Mouse (Mus musculus) liver, postnatal 0 days (tissue): ENCODE measurements around the gene Hsd17b12. TPM values are rescaled to one million over a fixed set of nuclear protein-coding genes. Genes with fewer than 3 reads are reported as not detected.

ENCODE experiments used
- ATAC-seq: fragments of 200-750 bp; cut with Nextera tagmentation; 2 replicates; pipeline ENCODE4 v1.8.0; 2017; ENCODE audit warnings: mild to moderate bottlenecking, moderate library complexity
- DNase-seq: peaks from one replicate; pipeline ENCODE4 v3.0.0-alpha.2; 2016
- H3K27ac ChIP-seq: fragments of 300-500 bp; sonication (generic); 2 replicates; pipeline ENCODE4 v1.5.1; 2014; ENCODE audit warnings: antibody characterized with exemption, moderate library complexity, mild to moderate bottlenecking, low read depth
- H3K27me3 ChIP-seq: fragments of 300-500 bp; sonication (generic); 2 replicates; pipeline ENCODE4 v1.6.1; 2014; ENCODE audit warnings: low read length, control low read depth, mixed read lengths; ENCODE audit not compliant: insufficient read depth
- H3K36me3 ChIP-seq: fragments of 300-500 bp; sonication (generic); replicated peaks from 2 replicates; pipeline ENCODE4 v1.6.1; 2014; ENCODE audit warnings: mild to moderate bottlenecking, control low read depth, low read length, moderate library complexity, mixed read lengths; ENCODE audit not compliant: insufficient read depth
- H3K4me1 ChIP-seq: fragments of 300-500 bp; sonication (generic); 2 replicates; pipeline ENCODE4 v1.6.1; 2014; ENCODE audit warnings: antibody characterized with exemption, mild to moderate bottlenecking, control low read depth; ENCODE audit not compliant: insufficient read depth
- H3K4me2 ChIP-seq: fragments of 300-500 bp; sonication (generic); 2 replicates; pipeline ENCODE4 v1.6.1; 2014; ENCODE audit warnings: low read depth, mild to moderate bottlenecking, low read length, moderate library complexity, mixed read lengths
- H3K4me3 ChIP-seq: fragments of 300-500 bp; sonication (generic); 2 replicates; pipeline ENCODE4 v1.5.1; 2014; ENCODE audit warnings: low read depth, low read length
- H3K9ac ChIP-seq: fragments of 300-500 bp; sonication (generic); replicated peaks from 2 replicates; pipeline ENCODE4 v1.6.1; 2014; ENCODE audit warnings: mild to moderate bottlenecking, moderate library complexity
- H3K9me3 ChIP-seq: fragments of 300-500 bp; sonication (generic); 2 replicates; pipeline ENCODE4 v1.6.1; 2016; ENCODE audit warnings: mild to moderate bottlenecking, control low read depth, low read length, mixed read lengths
- CTCF ChIP-seq: sonication (generic); IDR thresholded peaks from 2 replicates; pipeline ENCODE4 v1.5.1; 2016; ENCODE audit warnings: antibody characterized with exemption, low read depth
- EP300 ChIP-seq: IDR thresholded peaks from 2 replicates; pipeline ENCODE4 v1.6.1; 2016; ENCODE audit warnings: antibody characterized with exemption, low read depth, mild to moderate bottlenecking
- WGBS: fragments of 180-500 bp; shearing (Covaris S2); extraction: QIAGEN DNeasy Blood & Tissue Kit; methylation state at CpG from one replicate; pipeline ENCODE4 v1.1.7; 2014; ENCODE audit not compliant: insufficient replicate concordance; 5-methylcytosine and 5-hydroxymethylcytosine counted together
- polyA plus RNA-seq: library from polyadenylated mRNA; unstranded; fragments of >200 nt; fragmentation: Nextera tagmentation; extraction: Ambion mirVana; gene quantifications from 2 replicates; pipeline ENCODE4 v1.2.1, GENCODE M21; 2015

The Hsd17b12 gene
- polyA plus RNA-seq, 1 experiment from 2014 or later = 70.1 TPM

- TF ChIP-seq CTCF (no peak), EP300 (no peak)
- Histone ChIP-seq H3K9me3 (no peaks in the 10 kb centered on the region), H3K27me3 (no peaks in the 10 kb centered on the region), H3K9ac (no peak overlapping the region), H3K4me2 (no peak overlapping the region), H3K36me3 (no peaks in the 10 kb centered on the region), H3K4me3 (no peak overlapping the region), H3K4me1 (peaks cover 6% of the 10 kb centered on the region), H3K27ac (no peak overlapping the region)
- WGBS = 66% methylated on average over 5 of the region's 5 CpGs
- DNase-seq (no peak), ATAC-seq (no peak)
Observed at GRCm38 (mm10) chr2:94040391-94041125, 117.2 kb downstream of the Hsd17b12 start.

DNA sequence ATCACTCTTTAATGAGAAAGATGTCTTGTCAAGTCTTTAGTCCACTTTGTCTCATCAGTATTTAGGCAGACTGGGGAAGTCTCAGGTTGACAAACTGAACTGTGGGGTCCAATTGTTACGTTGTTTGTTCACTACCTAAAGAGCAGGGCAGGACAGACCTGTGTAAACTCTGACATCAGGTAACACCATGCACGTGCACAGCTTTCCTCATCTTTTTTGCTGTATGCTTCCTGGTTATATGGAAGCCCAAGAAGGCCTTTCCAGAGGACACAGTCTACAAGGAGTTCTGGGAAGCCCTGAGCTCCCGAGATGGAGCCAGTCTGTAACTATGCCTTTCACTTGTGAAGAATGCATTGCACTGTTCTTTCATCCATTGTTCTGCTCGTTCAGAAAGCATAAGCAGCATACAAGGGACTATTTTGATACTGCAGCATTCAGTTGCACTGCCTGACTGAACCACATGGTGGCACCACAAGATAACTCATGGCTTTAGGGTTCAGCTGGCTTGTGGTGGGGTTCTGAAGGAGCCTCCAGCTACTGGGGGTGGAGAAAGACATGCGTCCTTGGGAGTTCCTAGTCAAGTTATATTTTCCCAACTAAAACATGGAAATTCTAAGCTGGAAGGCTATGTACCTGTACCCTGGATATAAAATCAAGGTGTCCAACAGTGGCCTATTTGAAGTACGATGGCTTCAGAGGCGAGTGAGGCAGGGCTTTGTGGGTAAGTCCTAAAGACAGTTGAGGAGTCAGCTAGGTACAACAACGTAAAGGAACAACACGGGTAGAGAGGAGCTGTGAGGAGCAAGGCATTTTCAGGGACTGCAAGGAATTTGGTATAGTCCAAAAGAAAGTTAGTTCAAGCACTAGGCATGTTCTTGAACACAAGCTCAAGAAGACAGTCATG lies 122.1 kb downstream of the Hsd17b12 start:
- Histone ChIP-seq H3K9ac (no peak overlapping the region), H3K9me3 (no peaks in the 10 kb centered on the region), H3K4me3 (no peak overlapping the region), H3K4me1 (no peaks in the 10 kb centered on the region), H3K36me3 (peaks cover 10% of the 10 kb centered on the region), H3K27me3 (no peaks in the 10 kb centered on the region), H3K27ac (no peak overlapping the region), H3K4me2 (no peak overlapping the region)
- ATAC-seq (no peak), DNase-seq (peak; percentile 60)
- 68% methylated on average over 9 of the region's 9 CpGs for WGBS
- TF ChIP-seq EP300 (no peak), CTCF (peak; percentile 85)

DNA sequence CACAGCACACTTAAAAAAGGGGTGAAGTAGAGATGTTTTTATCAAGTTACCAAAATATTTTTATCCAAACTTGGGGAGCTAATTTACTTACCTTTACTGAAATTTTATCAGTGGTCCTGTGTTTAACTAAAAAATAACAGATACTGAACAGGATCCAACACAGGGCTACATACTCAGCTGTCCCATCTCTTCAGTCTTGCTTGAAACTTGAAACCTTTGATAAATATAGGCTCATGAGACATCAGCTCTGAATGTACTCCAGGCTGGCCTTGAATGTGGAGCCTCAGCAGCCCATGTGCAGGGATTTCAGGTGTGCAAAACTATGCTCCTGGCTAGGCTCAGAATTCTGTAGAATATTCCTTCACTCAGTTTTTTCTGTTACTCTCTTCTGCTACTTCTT lies 127.2 kb downstream of the Hsd17b12 start:
- Histone ChIP-seq H3K9me3 (no peaks in the 10 kb centered on the region), H3K27ac (no peak overlapping the region), H3K4me1 (no peaks in the 10 kb centered on the region), H3K36me3 (peaks cover 10% of the 10 kb centered on the region), H3K4me3 (no peak overlapping the region), H3K4me2 (no peak overlapping the region), H3K27me3 (no peaks in the 10 kb centered on the region), H3K9ac (no peak overlapping the region)
- TF ChIP-seq CTCF (no peak), EP300 (no peak)
- no peak for ATAC-seq
- no peak for DNase-seq

DNA sequence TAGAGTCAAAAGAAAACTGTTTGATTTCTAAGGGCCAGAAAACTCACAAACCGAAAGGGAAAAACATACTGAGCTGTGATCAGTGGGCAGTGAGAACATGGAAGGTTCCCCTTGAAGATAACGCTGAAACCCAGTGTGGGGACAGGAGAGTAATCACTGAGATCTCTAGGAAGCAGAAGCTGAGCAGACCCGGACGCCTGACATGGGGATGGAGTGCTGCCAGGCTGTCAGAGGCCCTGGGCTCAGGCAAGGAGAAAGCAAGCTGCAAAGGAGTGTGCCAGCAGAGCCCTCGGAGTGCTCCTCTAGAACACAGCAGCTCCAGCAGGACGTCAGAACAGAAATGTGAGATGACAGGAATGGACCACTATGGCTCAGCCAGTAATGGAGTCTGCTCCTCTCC lies 133.1 kb downstream of the Hsd17b12 start:
- no peak for TF ChIP-seq CTCF
- TF ChIP-seq EP300 = no peak
- DNase-seq = no peak
- Histone ChIP-seq H3K4me1 (no peaks in the 10 kb centered on the region), H3K27me3 (no peaks in the 10 kb centered on the region), H3K27ac (no peak overlapping the region), H3K4me2 (no peak overlapping the region), H3K9me3 (no peaks in the 10 kb centered on the region), H3K36me3 (no peaks in the 10 kb centered on the region), H3K4me3 (no peak overlapping the region), H3K9ac (no peak overlapping the region)
- no peak for ATAC-seq
- 41% methylated on average over 6 of the region's 6 CpGs for WGBS

DNA sequence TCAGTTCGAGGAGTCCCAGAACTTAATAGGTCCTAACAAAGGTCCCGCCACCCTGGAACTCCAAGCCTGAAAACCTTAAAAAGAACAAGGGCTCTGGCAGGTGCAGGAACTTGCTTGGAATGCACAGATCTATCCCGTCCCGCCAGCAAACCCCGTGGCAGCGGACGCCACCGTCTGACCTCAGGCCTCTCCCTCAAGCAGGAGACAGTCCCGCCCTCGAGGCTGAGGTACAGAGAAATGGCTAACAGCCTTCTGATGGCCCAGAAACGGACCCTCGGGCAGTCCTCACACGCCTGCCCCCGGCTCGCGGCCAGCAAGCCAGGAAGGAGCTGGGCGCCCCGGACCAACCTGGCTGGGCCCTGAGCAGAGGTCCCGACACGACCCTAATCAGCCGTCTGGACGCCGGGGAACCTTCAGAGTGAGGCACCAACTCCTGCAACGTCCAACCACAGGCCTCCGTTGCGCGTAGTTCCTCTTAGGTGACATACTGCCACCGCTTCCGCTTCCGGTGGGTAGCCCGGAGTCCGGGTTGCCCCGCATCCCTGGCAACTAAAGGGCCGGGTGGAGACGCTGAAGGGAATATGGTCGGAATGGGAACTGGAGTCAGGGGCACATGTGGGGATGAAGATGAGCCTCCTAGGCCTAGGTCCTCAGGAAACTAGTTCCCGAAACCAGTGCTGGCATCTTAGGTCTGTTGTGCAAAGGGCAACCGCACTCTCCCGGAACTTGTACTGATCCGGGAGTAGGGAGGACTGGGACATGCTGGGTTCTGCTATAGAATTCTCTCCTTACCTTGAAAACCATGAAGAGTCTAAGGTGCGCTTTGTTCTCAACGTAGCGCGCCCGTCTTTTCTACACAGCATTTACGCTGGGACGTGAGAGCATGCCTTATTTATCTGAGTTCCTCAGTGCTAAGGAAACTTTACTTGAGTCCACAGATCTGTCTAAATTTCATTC lies 147.2 kb downstream of the Hsd17b12 start, which contains the start of gene Alkbh3:
Gene Alkbh3, minus strand, starts transcription at position 473 of the 957 bp plus-strand sequence.
- TF ChIP-seq EP300 (no peak), CTCF (no peak)
- Histone ChIP-seq H3K27me3 (no peaks in the 10 kb centered on the region), H3K4me3 (peak within 1 kb of the TSS; percentile 80), H3K27ac (peak within 1 kb of the TSS; percentile 69), H3K36me3 (peaks cover 20% of the 10 kb centered on the region), H3K4me1 (peaks cover 13% of the 10 kb centered on the region), H3K9ac (peak within 1 kb of the TSS; percentile 85), H3K9me3 (0 out of 2 replicates have a peak, but pooled peaks cover 3% of the 10 kb centered on the region), H3K4me2 (peak within 1 kb of the TSS; percentile 76)
- DNase-seq (peak; percentile 92), ATAC-seq (peak; percentile 100)
- 6% methylated on average over 47 of the region's 47 CpGs for WGBS
